Mouse (Mus musculus) splenic B cell, adult 2 months (primary cell): ENCODE measurements around the gene Dock1.

Experiments
- DNase-seq: peaks from one replicate; pipeline ENCODE4 v3.0.0-alpha.2; 2011; ENCODE audit warnings: low read depth, low spot score
- H3K27me3 ChIP-seq: 2 replicates; pipeline ENCODE4 v1.6.1; 2012; ENCODE audit warnings: mild to moderate bottlenecking, low read length, moderate library complexity, mixed read lengths; ENCODE audit not compliant: control insufficient read depth, poor library complexity, insufficient read depth, severe bottlenecking
- H3K36me3 ChIP-seq: 2 replicates; pipeline ENCODE4 v1.6.1; 2012; ENCODE audit warnings: mild to moderate bottlenecking, low read length, moderate library complexity, mixed read lengths; ENCODE audit not compliant: control insufficient read depth, poor library complexity, insufficient read depth, severe bottlenecking

The Dock1 gene

GRCm38 (mm10) chr7:134990244-134990643, 319.8 kb downstream of the Dock1 start:
- no peak for DNase-seq

GRCm38 (mm10) chr7:134990911-134991310, 320.5 kb downstream of the Dock1 start:
- no peaks in the 10 kb centered on the region for H3K36me3 ChIP-seq
- no peak for DNase-seq
- no peaks in the 10 kb centered on the region for H3K27me3 ChIP-seq

More at GRCm38 (mm10) chr7:134990244-134990643, 319.8 kb downstream of the Dock1 start:
- Histone ChIP-seq H3K36me3 (no peaks in the 10 kb centered on the region), H3K27me3 (no peaks in the 10 kb centered on the region)

DNA sequence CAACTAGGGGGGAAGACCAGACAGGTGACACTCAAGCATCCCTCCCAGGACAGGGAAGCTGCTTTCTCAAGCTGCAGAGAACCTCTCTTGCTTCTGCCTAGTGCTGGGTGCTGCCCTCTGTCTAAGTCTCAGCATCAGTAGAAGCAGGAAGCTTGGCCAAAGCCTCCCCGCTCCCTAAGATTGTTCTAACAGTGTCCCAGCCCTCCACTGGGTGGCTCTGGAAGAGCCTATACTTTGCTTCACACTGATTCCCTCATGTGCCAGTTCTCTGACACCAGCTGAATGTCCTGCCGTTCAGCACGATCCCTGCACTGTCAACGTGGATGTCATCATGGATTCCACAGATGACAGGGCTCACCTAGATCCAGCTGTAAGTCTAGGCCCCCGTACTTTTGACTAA, 324.5 kb downstream of the Dock1 start:
- H3K36me3 ChIP-seq, result no peaks in the 10 kb centered on the region
- no peaks in the 10 kb centered on the region for H3K27me3 ChIP-seq
- no peak for DNase-seq

- DNase-seq, result no peak
- H3K27me3 ChIP-seq, result no peaks in the 10 kb centered on the region
- no peaks in the 10 kb centered on the region for H3K36me3 ChIP-seq
Measured at GRCm38 (mm10) chr7:135002216-135002615, 331.8 kb downstream of the Dock1 start.

GRCm38 (mm10) chr7:135002891-135003290, 332.4 kb downstream of the Dock1 start:
- Histone ChIP-seq H3K36me3 (no peaks in the 10 kb centered on the region), H3K27me3 (no peaks in the 10 kb centered on the region)
- DNase-seq, result no peak

DNA sequence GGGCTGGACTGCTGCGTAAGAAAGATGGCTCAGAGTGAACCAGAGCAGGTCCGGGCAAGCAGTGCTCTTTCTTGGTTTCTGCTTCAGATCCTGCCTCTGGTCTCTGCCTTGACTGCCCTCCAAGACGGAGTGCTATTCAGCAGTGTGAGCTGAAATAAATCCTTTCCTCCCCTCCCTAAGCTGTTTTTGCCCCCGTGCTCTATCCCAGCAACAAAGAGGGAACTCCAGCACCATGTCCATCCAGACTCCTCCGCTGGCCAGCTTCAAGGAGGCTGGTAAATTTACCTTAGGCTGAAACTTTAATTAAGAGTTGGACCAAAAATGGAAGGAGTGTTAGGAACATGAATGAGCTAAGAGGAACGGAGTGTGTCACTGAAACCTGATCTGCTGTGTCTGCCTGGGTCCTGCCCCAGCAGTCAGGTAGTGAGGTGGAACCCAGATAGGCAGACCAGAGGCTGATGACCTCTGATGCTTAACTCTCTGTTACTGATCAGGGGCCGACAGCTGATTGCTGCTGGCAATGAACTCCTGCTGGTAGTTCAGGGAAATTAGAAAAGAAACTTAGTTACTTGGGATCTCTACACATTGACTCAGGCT, 335.6 kb downstream of the Dock1 start:
- Histone ChIP-seq H3K27me3 (no peaks in the 10 kb centered on the region), H3K36me3 (no peaks in the 10 kb centered on the region)
- no peak for DNase-seq

- Histone ChIP-seq H3K36me3 (no peaks in the 10 kb centered on the region), H3K27me3 (no peaks in the 10 kb centered on the region)
- DNase-seq, result no peak
Measured at GRCm38 (mm10) chr7:135008021-135008420, 337.6 kb downstream of the Dock1 start.

- H3K36me3 ChIP-seq, result no peaks in the 10 kb centered on the region
- no peaks in the 10 kb centered on the region for H3K27me3 ChIP-seq
- DNase-seq, result no peak
Measured at GRCm38 (mm10) chr7:135010997-135011396, 340.5 kb downstream of the Dock1 start.

DNA sequence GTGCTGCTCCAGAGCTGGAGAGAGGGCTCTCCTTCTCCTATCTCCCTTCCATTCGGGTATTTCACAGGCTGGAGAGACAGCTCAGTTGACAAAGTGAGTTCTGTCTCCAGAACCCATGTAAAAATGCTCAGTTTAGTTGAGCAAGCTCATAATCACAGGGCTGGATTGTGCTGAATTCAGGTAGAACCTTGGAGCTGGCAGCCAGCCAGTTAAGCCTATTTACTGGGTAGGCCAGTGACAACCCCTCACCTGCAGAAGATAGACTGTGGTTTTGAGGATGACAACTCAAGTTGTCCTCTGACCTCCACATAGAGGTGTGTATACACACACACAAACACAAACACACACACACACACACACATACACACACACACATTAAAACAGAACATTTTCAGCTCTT, 347.1 kb downstream of the Dock1 start:
- no peaks in the 10 kb centered on the region for H3K36me3 ChIP-seq
- no peaks in the 10 kb centered on the region for H3K27me3 ChIP-seq
- DNase-seq, result no peak

DNA sequence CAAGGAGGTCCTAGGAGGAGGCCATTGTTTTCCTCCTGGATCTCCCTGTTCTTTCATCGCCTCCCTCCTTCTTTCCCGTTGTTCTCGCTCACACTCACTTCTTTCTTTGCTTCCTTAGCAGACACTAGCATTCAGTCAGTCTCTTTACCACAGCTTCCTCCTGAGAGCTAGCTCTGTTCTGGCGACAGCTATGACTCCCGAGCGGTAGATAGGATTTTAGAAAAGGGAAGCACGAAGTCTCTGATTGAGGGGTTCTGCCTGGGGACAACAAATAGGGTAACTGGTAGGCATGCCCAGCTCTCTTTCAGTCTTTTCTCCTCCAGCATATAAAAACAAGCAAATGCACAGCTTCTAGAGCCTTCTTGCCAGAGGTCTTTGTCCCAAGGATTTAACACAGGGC, 350.3 kb downstream of the Dock1 start:
- DNase-seq, result no peak
- H3K36me3 ChIP-seq, result no peaks in the 10 kb centered on the region
- H3K27me3 ChIP-seq, result no peaks in the 10 kb centered on the region

DNA sequence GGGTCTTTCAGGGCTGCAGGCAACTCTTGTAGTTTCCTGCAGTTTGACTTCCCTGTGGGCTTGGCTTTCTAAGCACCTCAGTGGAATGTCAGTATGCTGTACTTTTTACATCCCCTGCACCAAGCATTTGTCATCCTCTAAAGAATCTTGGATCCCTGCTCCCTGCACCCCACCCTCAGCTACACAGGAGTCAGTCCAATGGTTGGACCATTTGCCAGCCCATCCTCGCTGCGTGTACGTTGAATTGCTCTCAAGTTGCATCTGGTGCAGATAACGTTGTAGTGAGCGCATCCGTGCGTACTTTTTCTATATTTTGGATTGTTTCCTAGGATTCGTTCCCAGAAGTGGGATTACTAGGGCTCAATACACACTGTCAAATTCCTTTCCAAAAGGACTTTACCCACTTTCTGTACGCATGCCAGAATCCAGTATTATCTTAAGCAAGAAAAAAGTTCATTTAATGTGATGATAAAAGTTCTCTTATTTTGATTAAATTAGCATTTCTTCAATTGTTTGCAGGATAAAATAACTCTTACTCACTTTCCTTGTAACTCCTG, 351.2 kb downstream of the Dock1 start:
- no peak for DNase-seq
- H3K36me3 ChIP-seq, result no peaks in the 10 kb centered on the region
- H3K27me3 ChIP-seq, result no peaks in the 10 kb centered on the region

DNA sequence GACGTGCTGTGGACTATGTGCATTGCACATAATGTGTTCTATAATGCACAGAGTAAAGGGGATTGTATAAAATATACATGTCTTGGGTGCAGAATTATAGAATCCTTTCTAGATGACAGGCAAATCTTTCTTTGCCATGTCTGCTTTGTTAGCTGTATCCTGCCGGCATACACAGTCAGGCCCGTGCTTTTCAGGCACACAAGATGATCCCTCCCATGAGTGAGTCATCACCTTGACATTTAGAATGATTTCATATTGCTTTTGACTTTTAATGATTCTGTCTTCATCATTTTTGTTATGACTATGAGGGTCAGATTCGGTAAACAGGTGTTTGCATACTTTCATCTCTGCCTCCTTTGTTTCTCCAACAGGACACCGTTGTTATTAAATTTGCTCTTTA, 354.1 kb downstream of the Dock1 start:
- no peak for DNase-seq
- H3K27me3 ChIP-seq, result no peaks in the 10 kb centered on the region
- H3K36me3 ChIP-seq, result no peaks in the 10 kb centered on the region

GRCm38 (mm10) chr7:135028716-135029115, 358.3 kb downstream of the Dock1 start:
- Histone ChIP-seq H3K27me3 (no peaks in the 10 kb centered on the region), H3K36me3 (no peaks in the 10 kb centered on the region)
- no peak for DNase-seq

GRCm38 (mm10) chr7:135029136-135029535, 358.7 kb downstream of the Dock1 start:
- no peak for DNase-seq
- Histone ChIP-seq H3K36me3 (no peaks in the 10 kb centered on the region), H3K27me3 (no peaks in the 10 kb centered on the region)

DNA sequence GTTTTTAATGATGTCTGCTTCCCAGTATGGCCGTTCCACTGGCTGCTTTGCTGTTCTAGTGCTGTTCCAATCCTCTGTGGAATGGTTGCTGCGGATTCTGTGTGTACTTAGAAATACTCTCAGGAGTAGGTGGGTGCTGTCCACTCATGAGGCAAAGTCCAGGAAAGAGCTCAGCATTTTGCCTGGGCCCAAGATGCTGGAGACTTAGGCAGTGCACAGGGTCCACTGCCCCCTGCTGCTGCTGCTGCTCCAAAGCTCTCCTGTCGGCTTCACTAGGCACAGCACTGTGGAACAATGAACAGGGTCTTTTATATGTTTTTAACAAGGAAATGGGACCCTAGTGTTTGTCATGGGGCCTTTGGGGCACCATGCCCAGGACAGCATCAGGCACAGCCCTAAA, 361.0 kb downstream of the Dock1 start:
- Histone ChIP-seq H3K27me3 (no peaks in the 10 kb centered on the region), H3K36me3 (no peaks in the 10 kb centered on the region)
- no peak for DNase-seq

DNA sequence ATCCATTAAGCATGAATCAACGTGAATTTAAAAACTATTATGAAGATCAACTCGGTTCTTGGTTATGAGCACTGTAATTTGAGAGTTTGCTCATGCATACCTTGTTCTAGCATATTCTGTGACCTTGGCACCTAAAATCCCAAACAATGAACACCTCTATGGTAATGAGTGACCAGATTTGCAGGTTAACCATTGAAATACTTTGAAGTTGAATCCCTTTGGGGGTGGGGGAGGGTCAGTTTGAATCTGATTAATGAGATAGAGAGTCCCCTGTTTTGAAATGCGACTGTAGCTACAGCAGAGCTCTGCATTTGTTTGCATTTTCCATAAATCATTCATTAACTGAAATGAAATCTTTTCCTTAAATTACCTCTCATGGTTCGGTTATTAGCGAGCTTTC, 364.4 kb downstream of the Dock1 start:
- Histone ChIP-seq H3K27me3 (no peaks in the 10 kb centered on the region), H3K36me3 (no peaks in the 10 kb centered on the region)
- DNase-seq, result no peak
